Mouse (Mus musculus): ENCODE measurements at regions not wholly inside any gene's neighbourhood (a gene's known extent, or its start where the extent isn't known, plus 50 kb on each side); places are given as distances from the start of the nearest gene placed in this dataset.

GRCm38 (mm10) chr17:4296521-4297155 is 600.6 kb upstream of the Nox3 start:
- no peak for DNase-seq (ENCODE audit: low read depth, low spot score)

- DNase-seq (ENCODE audit: low read depth, low spot score) = no peak
Observed at GRCm38 (mm10) chr17:4297156-4297535, 601.1 kb upstream of the Nox3 start.

GRCm38 (mm10) chr17:4301142-4301853 is 605.2 kb upstream of the Nox3 start:
- DNase-seq (ENCODE audit: low read depth, low spot score) = no peak

- no peak for DNase-seq (ENCODE audit: low read depth, low spot score)
Observed at GRCm38 (mm10) chr17:4311785-4312379, 615.8 kb upstream of the Nox3 start.

- DNase-seq (ENCODE audit: low read depth, low spot score) = no peak
Observed at GRCm38 (mm10) chr17:4319141-4319540, 623.1 kb upstream of the Nox3 start.

- no peak for DNase-seq (ENCODE audit: low read depth, low spot score)
Observed at GRCm38 (mm10) chr17:4328810-4329209, 632.7 kb upstream of the Nox3 start.

GRCm38 (mm10) chr17:4331650-4332049 is 635.6 kb upstream of the Nox3 start:
- DNase-seq (ENCODE audit: low read depth, low spot score) = no peak

- DNase-seq (ENCODE audit: low read depth, low spot score) = no peak
Observed at GRCm38 (mm10) chr17:4333091-4333490, 637.0 kb upstream of the Nox3 start.

GRCm38 (mm10) chr17:4353018-4353417 is 641.1 kb upstream of the Arid1b start:
- no peak for DNase-seq (ENCODE audit: low read depth, low spot score)

GRCm38 (mm10) chr17:4355506-4356218 is 638.5 kb upstream of the Arid1b start:
- no peak for DNase-seq (ENCODE audit: low read depth, low spot score)

GRCm38 (mm10) chr17:4360413-4361320 is 633.5 kb upstream of the Arid1b start:
- no peak for DNase-seq (ENCODE audit: low read depth, low spot score)

- no peak for DNase-seq (ENCODE audit: low read depth, low spot score)
Observed at GRCm38 (mm10) chr17:4365811-4366210, 628.3 kb upstream of the Arid1b start.

GRCm38 (mm10) chr17:4380449-4380848 is 613.7 kb upstream of the Arid1b start:
- no peak for DNase-seq (ENCODE audit: low read depth, low spot score)

- no peak for DNase-seq (ENCODE audit: low read depth, low spot score)
Observed at GRCm38 (mm10) chr17:4380873-4381272, 613.3 kb upstream of the Arid1b start.

- no peak for DNase-seq (ENCODE audit: low read depth, low spot score)
Observed at GRCm38 (mm10) chr17:4381896-4382685, 612.0 kb upstream of the Arid1b start.

- DNase-seq (ENCODE audit: low read depth, low spot score) = no peak
Observed at GRCm38 (mm10) chr17:4382716-4383115, 611.4 kb upstream of the Arid1b start.

GRCm38 (mm10) chr17:4387616-4388015 is 606.5 kb upstream of the Arid1b start:
- DNase-seq (ENCODE audit: low read depth, low spot score) = no peak

GRCm38 (mm10) chr17:4390012-4390411 is 604.1 kb upstream of the Arid1b start:
- DNase-seq (ENCODE audit: low read depth, low spot score) = no peak

- no peak for DNase-seq (ENCODE audit: low read depth, low spot score)
Observed at GRCm38 (mm10) chr17:4390577-4390976, 603.6 kb upstream of the Arid1b start.

- no peak for DNase-seq (ENCODE audit: low read depth, low spot score)
Observed at GRCm38 (mm10) chr17:4391210-4391609, 602.9 kb upstream of the Arid1b start.

- DNase-seq (ENCODE audit: low read depth, low spot score) = no peak
Observed at GRCm38 (mm10) chr17:4396119-4396518, 598.0 kb upstream of the Arid1b start.
